Mouse (Mus musculus) limb, embryonic 10.5 days (tissue): ENCODE data around the gene Jph2. TPM values are rescaled to one million over a fixed set of nuclear protein-coding genes. Genes with fewer than 3 reads are reported as not detected.
"Not testable (repeated sequence)": the region's sequence is repeated elsewhere in the genome, so short reads cannot be mapped to it uniquely, and the experiment has no call there.

ENCODE experiments used
- DNase-seq: peaks from one replicate; pipeline ENCODE4 v3.0.0-alpha.2; 2017; ENCODE audit warnings: low spot score
- H3K27ac ChIP-seq: fragments of 300-500 bp; sonication (generic); 2 replicates; pipeline ENCODE4 v1.5.1; 2016; ENCODE audit warnings: mild to moderate bottlenecking
- H3K27me3 ChIP-seq: fragments of 300-500 bp; sonication (generic); 2 replicates; pipeline ENCODE4 v1.6.1; 2016; ENCODE audit warnings: low read depth, mild to moderate bottlenecking; ENCODE audit not compliant: poor library complexity, severe bottlenecking
- H3K36me3 ChIP-seq: fragments of 300-500 bp; sonication (generic); 2 replicates; pipeline ENCODE4 v1.6.1; 2016; ENCODE audit warnings: mild to moderate bottlenecking, moderate library complexity
- H3K4me1 ChIP-seq: fragments of 300-500 bp; sonication (generic); 2 replicates; pipeline ENCODE4 v1.6.1; 2016
- H3K4me3 ChIP-seq: fragments of 300-500 bp; sonication (generic); 2 replicates; pipeline ENCODE4 v1.5.1; 2016; ENCODE audit warnings: mild to moderate bottlenecking, moderate library complexity
- H3K9me3 ChIP-seq: fragments of 300-500 bp; sonication (generic); replicated peaks from 2 replicates; pipeline ENCODE4 v1.6.1; 2016; ENCODE audit warnings: mild to moderate bottlenecking
- WGBS: fragments of 180-500 bp; shearing (Covaris S2); methylation state at CpG from one replicate; pipeline ENCODE4 v1.1.7; 2016; 5-methylcytosine and 5-hydroxymethylcytosine counted together
- polyA plus RNA-seq: library from polyadenylated mRNA; unstranded; fragments of >200 nt; fragmentation: Nextera tagmentation; extraction: Ambion mirVana; gene quantifications from 2 replicates; pipeline ENCODE4 v1.2.1, GENCODE M21; 2016

Jph2 gene
- polyA plus RNA-seq, 1 experiment from 2014 or later = 0.71 TPM

GRCm38 (mm10) chr2:163422895-163423660, 25.3 kb upstream of the Jph2 start:
- WGBS = 90% methylated on average over 9 of the region's 9 CpGs
- Histone ChIP-seq H3K4me3 (no peak overlapping the region), H3K27ac (no peak overlapping the region), H3K27me3 (no peaks in the 10 kb centered on the region), H3K36me3 (0 out of 2 replicates have a peak, but pooled peaks cover 6% of the 10 kb centered on the region), H3K9me3 (no peaks in the 10 kb centered on the region), H3K4me1 (peaks cover 12% of the 10 kb centered on the region)
- no peak for DNase-seq

- Histone ChIP-seq H3K36me3 (0 out of 2 replicates have a peak, but pooled peaks cover 6% of the 10 kb centered on the region), H3K27me3 (no peaks in the 10 kb centered on the region), H3K4me3 (peak overlapping the region; percentile 93), H3K4me1 (peaks cover 19% of the 10 kb centered on the region), H3K27ac (0 out of 2 replicates have a peak overlapping the region, but pooled peaks have one; percentile 91), H3K9me3 (no peaks in the 10 kb centered on the region)
- 44% methylated on average over 10 of the region's 10 CpGs for WGBS
- DNase-seq = no peak
Measured at GRCm38 (mm10) chr2:163420366-163420886, 22.6 kb upstream of the Jph2 start.

GRCm38 (mm10) chr2:163419346-163420045, 21.7 kb upstream of the Jph2 start:
- no peaks in the 10 kb centered on the region for H3K27me3 ChIP-seq
- H3K4me1 ChIP-seq = peaks cover 19% of the 10 kb centered on the region
- peaks cover 14% of the 10 kb centered on the region for H3K36me3 ChIP-seq
- H3K4me3 ChIP-seq = peak overlapping the region; percentile 93
- DNase-seq = peak; percentile 98
- H3K27ac ChIP-seq = peak overlapping the region; percentile 91
- H3K9me3 ChIP-seq = no peaks in the 10 kb centered on the region
- under 1% methylated on average over 71 of the region's 71 CpGs for whole genome bisulfite sequencing

- peak; percentile 75 for DNase-seq
- Histone ChIP-seq H3K9me3 (no peaks in the 10 kb centered on the region), H3K4me1 (peaks cover 19% of the 10 kb centered on the region), H3K27ac (peak overlapping the region; percentile 91), H3K27me3 (no peaks in the 10 kb centered on the region), H3K4me3 (peak overlapping the region; percentile 93), H3K36me3 (peaks cover 19% of the 10 kb centered on the region)
- under 1% methylated on average over 50 of the region's 50 CpGs for WGBS
Measured at GRCm38 (mm10) chr2:163418841-163419345, 21.1 kb upstream of the Jph2 start.

- Histone ChIP-seq H3K9me3 (no peaks in the 10 kb centered on the region), H3K4me3 (peak overlapping the region; percentile 93), H3K27ac (no peak overlapping the region), H3K27me3 (no peaks in the 10 kb centered on the region), H3K4me1 (peaks cover 19% of the 10 kb centered on the region), H3K36me3 (peaks cover 26% of the 10 kb centered on the region)
- DNase-seq = no peak
Measured at GRCm38 (mm10) chr2:163417830-163418229, 20.0 kb upstream of the Jph2 start.

GRCm38 (mm10) chr2:163417026-163417425, 19.2 kb upstream of the Jph2 start:
- Histone ChIP-seq H3K4me3 (no peak overlapping the region), H3K27me3 (no peaks in the 10 kb centered on the region), H3K9me3 (no peaks in the 10 kb centered on the region), H3K27ac (no peak overlapping the region), H3K36me3 (peaks cover 32% of the 10 kb centered on the region), H3K4me1 (peaks cover 19% of the 10 kb centered on the region)
- 97% methylated on average over 6 of the region's 6 CpGs for WGBS
- DNase-seq = no peak

GRCm38 (mm10) chr2:163412846-163413590, 15.2 kb upstream of the Jph2 start:
- DNase-seq = no peak
- Histone ChIP-seq H3K9me3 (no peaks in the 10 kb centered on the region), H3K4me1 (peaks cover 6% of the 10 kb centered on the region), H3K4me3 (no peak overlapping the region), H3K27me3 (no peaks in the 10 kb centered on the region), H3K36me3 (peaks cover 69% of the 10 kb centered on the region), H3K27ac (no peak overlapping the region)
- WGBS = 95% methylated on average over 9 of the region's 9 CpGs

- no peaks in the 10 kb centered on the region for H3K27me3 ChIP-seq
- no peak overlapping the region for H3K27ac ChIP-seq
- DNase-seq = no peak
- H3K36me3 ChIP-seq = peaks cover 73% of the 10 kb centered on the region
- H3K4me1 ChIP-seq = peaks cover under 1% of the 10 kb centered on the region; the same call in 1 of the 2 replicates
- H3K4me3 ChIP-seq = no peak overlapping the region
- H3K9me3 ChIP-seq = no peaks in the 10 kb centered on the region
- WGBS = 98% methylated on average over 4 of the region's 4 CpGs
Measured at GRCm38 (mm10) chr2:163412419-163412818, 14.6 kb upstream of the Jph2 start.

GRCm38 (mm10) chr2:163411840-163412239, 14.0 kb upstream of the Jph2 start:
- 89% methylated on average over 4 of the region's 4 CpGs for WGBS
- Histone ChIP-seq H3K27me3 (no peaks in the 10 kb centered on the region), H3K27ac (no peak overlapping the region), H3K4me3 (no peak overlapping the region), H3K4me1 (no peaks in the 10 kb centered on the region), H3K36me3 (peaks cover 79% of the 10 kb centered on the region), H3K9me3 (no peaks in the 10 kb centered on the region)
- DNase-seq = no peak

- H3K27ac ChIP-seq, H3K4me1 ChIP-seq, H3K4me3 ChIP-seq, DNase-seq, H3K9me3 ChIP-seq, H3K27me3 ChIP-seq: not testable (repeated sequence)
- 97% methylated on average over 3 of the region's 3 CpGs for whole genome bisulfite sequencing
- H3K36me3 ChIP-seq = peaks cover 80% of the 10 kb centered on the region
Measured at GRCm38 (mm10) chr2:163411344-163411743, 13.6 kb upstream of the Jph2 start.

GRCm38 (mm10) chr2:163410211-163410610, 12.4 kb upstream of the Jph2 start:
- no peak for DNase-seq
- H3K4me1 ChIP-seq = no peaks in the 10 kb centered on the region
- H3K4me3 ChIP-seq = no peak overlapping the region
- H3K27me3 ChIP-seq = no peaks in the 10 kb centered on the region
- H3K9me3 ChIP-seq = no peaks in the 10 kb centered on the region
- 91% methylated on average over 3 of the region's 3 CpGs for WGBS
- no peak overlapping the region for H3K27ac ChIP-seq
- peaks cover 83% of the 10 kb centered on the region for H3K36me3 ChIP-seq

- no peak for DNase-seq
- Histone ChIP-seq H3K4me1 (no peaks in the 10 kb centered on the region), H3K27ac (no peak overlapping the region), H3K36me3 (peaks cover 37% of the 10 kb centered on the region), H3K9me3 (no peaks in the 10 kb centered on the region), H3K4me3 (no peak overlapping the region), H3K27me3 (no peaks in the 10 kb centered on the region)
- 88% methylated on average over 8 of the region's 8 CpGs for WGBS
Measured at GRCm38 (mm10) chr2:163404037-163404815, 6.4 kb upstream of the Jph2 start.
